Mouse (Mus musculus): Measurements from ENCODE around the gene Gm14180. TPM values are rescaled to one million over a fixed set of nuclear protein-coding genes. Genes with fewer than 3 reads are reported as not detected.
"Not testable (repeated sequence)": the region's sequence is repeated elsewhere in the genome, so short reads cannot be mapped to it uniquely, and the experiment has no call there.

Gene Gm14180
- polyA plus RNA-seq (2016; fragmentation: Nextera tagmentation; extraction: Ambion mirVana), result not detected in 2 replicates

DNA sequence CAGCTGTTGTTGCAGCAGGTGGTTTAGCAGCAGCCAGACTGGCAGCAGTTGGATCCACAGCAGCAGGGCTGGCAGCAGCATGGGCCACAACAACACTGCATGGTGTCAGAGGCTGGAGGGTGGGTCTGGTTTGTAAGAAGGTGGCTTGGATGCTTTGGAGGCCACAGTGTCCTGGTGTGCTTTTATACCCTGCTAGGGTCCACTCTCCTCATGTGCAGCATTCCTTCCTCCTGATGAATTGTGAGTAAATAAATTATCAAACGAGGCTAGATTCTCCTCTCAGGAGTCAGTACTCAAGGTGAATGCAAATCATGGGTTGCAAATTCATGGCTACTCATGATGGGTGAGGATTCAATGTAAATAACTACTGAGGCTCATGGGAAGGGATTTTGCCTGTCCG, at the start of gene Gm14180:
TSS of gene Gm14180 (minus strand) at position 101 of the 400 bp plus-strand sequence.
- Histone ChIP-seq H3K4me3 (replicated peaks) (no peak within 1 kb of the TSS), H3K9me3 (no peaks in the 10 kb centered on the region), H3K27me3 (no peaks in the 10 kb centered on the region), H3K27ac (no peak within 1 kb of the TSS), H3K4me2 (no peak within 1 kb of the TSS), H3K36me3 (replicated peaks) (no peaks in the 10 kb centered on the region), H3K9ac (no peak within 1 kb of the TSS), H3K4me1 (no peaks in the 10 kb centered on the region)
- no peak for ATAC-seq (ENCODE audit: low FRiP score)
- WGBS, result 69% methylated on average over 2 of the region's 2 CpGs

DNA sequence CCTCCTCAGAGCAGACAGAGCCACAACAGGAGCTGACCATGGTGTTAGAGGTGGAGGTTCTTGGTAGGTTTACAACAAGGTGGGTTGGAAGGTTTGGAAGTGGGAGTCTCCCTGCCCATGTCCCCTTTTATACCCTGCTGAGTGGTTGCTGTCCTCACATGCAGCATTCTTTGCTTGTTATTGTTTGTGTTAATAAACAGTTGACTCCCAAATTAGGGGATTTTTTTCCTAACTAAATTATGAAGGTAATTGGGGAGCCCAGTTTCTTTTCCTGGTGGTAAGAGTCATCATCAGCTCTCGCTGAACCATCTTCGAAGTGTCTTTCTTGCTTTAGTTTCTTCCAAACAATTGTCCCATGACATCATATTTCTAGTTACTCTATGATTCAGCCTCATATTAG, 46.5 kb upstream of the Gm14180 start, which contains the start of gene Krtap4-8:
TSS of gene Krtap4-8 (minus strand) at position 101 of the 400 bp plus-strand sequence.
- no peak for ATAC-seq (ENCODE audit: low FRiP score)
- peaks cover under 1% of the 10 kb centered on the region; the same call in 1 of the 2 replicates for H3K27me3 ChIP-seq
- H3K27ac ChIP-seq, result no peak within 1 kb of the TSS
- WGBS, result 96% methylated on average over 2 of the region's 2 CpGs
- no peak within 1 kb of the TSS for H3K4me2 ChIP-seq
- H3K4me3 ChIP-seq (replicated peaks), result no peak within 1 kb of the TSS
- no peaks in the 10 kb centered on the region for H3K9me3 ChIP-seq
- H3K9ac ChIP-seq, result no peak within 1 kb of the TSS
- H3K4me1 ChIP-seq, result peaks cover 4% of the 10 kb centered on the region; the same call in 1 of the 2 replicates
- no peaks in the 10 kb centered on the region for H3K36me3 ChIP-seq (replicated peaks)

DNA sequence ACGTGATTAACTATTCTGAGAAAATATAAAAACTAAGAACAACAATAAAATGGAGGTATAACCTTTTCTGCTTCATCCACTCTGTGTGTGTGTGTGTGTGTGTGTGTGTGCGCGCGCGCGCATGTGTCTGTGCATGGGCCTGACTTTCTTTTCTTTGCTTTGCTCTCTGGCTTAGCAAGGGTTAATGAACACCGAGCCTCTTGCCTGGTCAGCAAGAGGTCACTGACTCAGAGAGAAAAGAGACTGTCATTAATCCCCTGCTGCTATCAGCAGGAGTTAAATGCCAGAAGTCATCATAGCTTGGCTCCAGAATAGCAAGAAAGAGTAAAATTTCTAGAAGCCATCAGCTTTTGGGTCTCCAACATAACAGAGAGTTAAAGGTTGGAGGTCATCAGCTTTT, 44.3 kb upstream of the Gm14180 start:
- H3K27ac ChIP-seq, result no peak overlapping the region
- no peak overlapping the region for H3K4me3 ChIP-seq (replicated peaks)
- H3K4me1 ChIP-seq, result peaks cover 4% of the 10 kb centered on the region; the same call in 1 of the 2 replicates
- H3K9me3 ChIP-seq, result no peaks in the 10 kb centered on the region
- no peaks in the 10 kb centered on the region for H3K36me3 ChIP-seq (replicated peaks)
- H3K4me2 ChIP-seq, result no peak overlapping the region
- 41% methylated on average over 7 of the region's 7 CpGs for WGBS
- no peaks in the 10 kb centered on the region for H3K27me3 ChIP-seq
- no peak for ATAC-seq (ENCODE audit: low FRiP score)
- no peak overlapping the region for H3K9ac ChIP-seq

DNA sequence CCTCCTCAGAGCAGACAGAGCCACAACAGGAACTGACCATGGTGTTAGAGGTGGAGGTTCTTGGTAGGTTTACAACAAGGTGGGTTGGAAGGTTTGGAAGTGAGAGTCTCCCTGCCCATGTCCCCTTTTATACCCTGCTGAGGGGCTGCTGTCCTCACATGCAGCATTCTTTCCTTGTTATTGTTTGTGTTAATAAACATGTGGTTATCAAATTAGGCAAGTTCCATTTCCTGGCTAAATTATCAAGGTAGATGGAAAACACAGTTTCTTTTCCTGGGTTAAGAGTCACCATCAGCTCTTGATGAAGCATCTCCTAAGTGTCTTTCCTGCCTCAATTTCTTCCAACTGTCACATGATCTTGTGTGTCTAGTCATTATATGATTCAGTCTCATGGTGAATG, 38.7 kb upstream of the Gm14180 start, which contains the start of gene Gm11595:
TSS of gene Gm11595 (minus strand) at position 101 of the 400 bp plus-strand sequence.
- H3K27ac ChIP-seq; H3K9me3 ChIP-seq; H3K36me3 ChIP-seq (replicated peaks): not testable (repeated sequence)

DNA sequence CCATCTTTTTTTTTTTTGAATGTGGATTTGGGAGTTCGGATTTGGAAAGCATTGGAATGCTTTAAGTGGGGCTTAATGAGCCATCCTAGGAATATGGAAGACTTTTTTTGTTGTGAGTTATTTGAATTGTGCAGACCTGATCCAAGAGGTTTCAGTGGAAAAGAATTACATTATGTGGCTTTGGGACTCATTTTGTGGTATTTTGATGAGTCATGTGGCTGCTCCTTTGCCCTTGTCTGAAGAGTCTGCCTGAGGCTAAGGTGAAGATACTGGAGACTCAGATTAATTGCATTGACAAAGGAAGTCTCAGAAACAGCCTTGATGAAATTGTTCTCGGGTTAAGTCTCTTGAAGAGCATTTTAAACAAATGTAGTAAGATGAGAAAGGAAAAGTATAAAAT, 34.3 kb upstream of the Gm14180 start:
- H3K4me3 ChIP-seq (replicated peaks), result no peak overlapping the region
- no peaks in the 10 kb centered on the region for H3K27me3 ChIP-seq
- WGBS, result 69% methylated on average over 2 of the region's 2 CpGs
- no peak overlapping the region for H3K9ac ChIP-seq
- ATAC-seq (ENCODE audit: low FRiP score), result no peak
- H3K4me2 ChIP-seq, result no peak overlapping the region
- no peaks in the 10 kb centered on the region for H3K36me3 ChIP-seq (replicated peaks)
- H3K4me1 ChIP-seq, result no peaks in the 10 kb centered on the region
- H3K9me3 ChIP-seq, result no peaks in the 10 kb centered on the region
- no peak overlapping the region for H3K27ac ChIP-seq

More for the DNA sequence above, 38.7 kb upstream of the Gm14180 start, which contains the start of gene Gm11595:
- not testable (repeated sequence) for H3K4me3 ChIP-seq (replicated peaks); H3K4me2 ChIP-seq; H3K4me1 ChIP-seq; ATAC-seq (ENCODE audit: low FRiP score); H3K9ac ChIP-seq; H3K27me3 ChIP-seq

DNA sequence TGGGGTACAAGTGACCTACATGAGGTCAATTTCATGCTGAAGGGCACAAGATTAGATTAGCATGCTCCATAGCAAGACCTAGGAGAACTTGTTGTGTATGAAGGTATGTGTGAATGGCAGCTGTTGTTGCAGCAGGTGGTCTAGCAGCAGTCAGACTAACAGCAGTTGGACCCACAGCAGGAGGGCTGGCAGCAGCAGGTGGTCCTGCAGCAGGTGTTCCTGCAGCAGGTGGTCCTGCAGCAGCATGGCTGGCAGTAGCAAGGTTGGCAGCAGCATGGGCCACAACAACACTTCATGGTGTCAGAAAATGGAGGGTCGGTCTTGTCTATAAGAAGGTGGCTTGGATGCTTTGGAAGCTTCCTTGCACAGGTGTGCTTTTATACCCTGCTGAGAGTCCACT, 24.8 kb upstream of the Gm14180 start:
- H3K9me3 ChIP-seq, result no peaks in the 10 kb centered on the region
- no peak for ATAC-seq (ENCODE audit: low FRiP score)
- H3K36me3 ChIP-seq (replicated peaks), result no peaks in the 10 kb centered on the region
- H3K4me3 ChIP-seq (replicated peaks), result no peak overlapping the region
- no peak overlapping the region for H3K27ac ChIP-seq
- no peak overlapping the region for H3K4me2 ChIP-seq
- H3K4me1 ChIP-seq, result no peaks in the 10 kb centered on the region
- 85% methylated on average over 1 of the region's 1 CpGs for WGBS
- H3K27me3 ChIP-seq, result no peaks in the 10 kb centered on the region
- H3K9ac ChIP-seq, result no peak overlapping the region

DNA sequence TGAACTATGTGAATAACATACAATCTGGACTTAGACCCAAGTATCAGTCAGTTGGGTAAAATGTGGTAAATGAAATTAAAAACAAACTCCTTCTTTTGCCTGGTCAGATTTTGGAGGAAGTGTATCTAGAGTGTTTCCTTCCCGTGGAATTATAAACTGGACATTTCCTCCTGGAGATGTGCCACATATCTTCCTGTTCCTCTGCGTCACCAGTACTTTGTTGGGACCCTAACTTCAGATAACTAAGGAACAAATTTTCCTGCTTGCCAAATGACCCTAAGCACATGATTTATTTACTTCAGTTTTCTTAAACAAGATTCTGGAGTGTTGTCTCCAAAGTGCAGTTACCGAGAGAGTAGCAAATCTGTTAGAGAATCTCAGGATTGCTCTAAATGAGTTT, 9.9 kb upstream of the Gm14180 start:
- Histone ChIP-seq H3K27ac (no peak overlapping the region), H3K4me3 (replicated peaks) (no peak overlapping the region), H3K9ac (no peak overlapping the region), H3K27me3 (no peaks in the 10 kb centered on the region), H3K4me1 (no peaks in the 10 kb centered on the region), H3K9me3 (no peaks in the 10 kb centered on the region), H3K4me2 (no peak overlapping the region), H3K36me3 (replicated peaks) (no peaks in the 10 kb centered on the region)
- ATAC-seq (ENCODE audit: low FRiP score), result no peak
- 94% methylated on average over 3 of the region's 3 CpGs for WGBS

DNA sequence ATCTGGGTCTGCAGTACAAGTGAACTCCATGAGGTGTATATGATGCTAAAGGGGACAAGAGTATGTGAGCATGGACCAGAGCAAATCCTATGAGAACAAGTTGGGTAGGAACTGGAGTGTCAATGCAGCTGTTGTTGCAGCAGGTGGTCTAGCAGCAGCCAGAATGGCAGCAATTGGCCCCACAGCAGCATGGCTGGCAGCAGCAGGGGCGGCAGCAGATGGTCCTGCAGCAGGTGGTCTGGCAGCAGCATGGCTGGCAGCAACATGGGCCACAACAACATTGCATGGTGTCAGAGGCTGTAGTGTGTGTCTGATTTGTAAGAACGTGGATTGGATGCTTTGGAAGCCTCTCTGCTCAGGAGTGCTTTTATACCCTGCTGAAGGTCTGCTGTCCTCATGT, 10.0 kb downstream of the Gm14180 start:
- H3K36me3 ChIP-seq (replicated peaks), result no peaks in the 10 kb centered on the region
- no peaks in the 10 kb centered on the region for H3K9me3 ChIP-seq
- no peaks in the 10 kb centered on the region for H3K4me1 ChIP-seq
- ATAC-seq (ENCODE audit: low FRiP score), result no peak
- no peak overlapping the region for H3K4me2 ChIP-seq
- no peak overlapping the region for H3K9ac ChIP-seq
- no peaks in the 10 kb centered on the region for H3K27me3 ChIP-seq
- 79% methylated on average over 2 of the region's 2 CpGs for WGBS
- H3K27ac ChIP-seq, result no peak overlapping the region
- H3K4me3 ChIP-seq (replicated peaks), result no peak overlapping the region

DNA sequence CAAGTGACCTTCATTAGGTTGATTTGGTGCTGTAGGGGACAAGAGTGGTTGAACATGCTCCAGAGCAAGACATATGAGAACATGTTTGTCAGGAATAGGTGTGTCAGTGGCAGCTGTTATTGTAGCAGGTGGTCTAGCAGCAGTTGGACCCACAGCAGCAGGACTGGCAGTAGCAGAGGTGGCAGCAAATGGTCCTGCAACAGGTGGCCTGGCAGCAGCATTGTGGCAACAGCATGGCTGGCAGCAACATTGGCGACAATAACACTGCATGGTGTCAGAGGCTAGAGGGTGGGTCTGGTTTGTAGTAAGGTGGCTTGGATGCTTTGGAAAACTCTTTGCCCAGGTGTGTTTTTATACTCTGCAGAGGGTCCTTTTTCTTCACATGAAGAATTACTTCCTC, 15.3 kb downstream of the Gm14180 start:
- Histone ChIP-seq H3K4me2 (no peak overlapping the region), H3K9me3 (no peaks in the 10 kb centered on the region), H3K27ac (no peak overlapping the region), H3K4me1 (no peaks in the 10 kb centered on the region), H3K4me3 (replicated peaks) (no peak overlapping the region), H3K36me3 (replicated peaks) (no peaks in the 10 kb centered on the region), H3K9ac (no peak overlapping the region), H3K27me3 (no peaks in the 10 kb centered on the region)
- no peak for ATAC-seq (ENCODE audit: low FRiP score)
- 96% methylated on average over 1 of the region's 1 CpGs for WGBS

DNA sequence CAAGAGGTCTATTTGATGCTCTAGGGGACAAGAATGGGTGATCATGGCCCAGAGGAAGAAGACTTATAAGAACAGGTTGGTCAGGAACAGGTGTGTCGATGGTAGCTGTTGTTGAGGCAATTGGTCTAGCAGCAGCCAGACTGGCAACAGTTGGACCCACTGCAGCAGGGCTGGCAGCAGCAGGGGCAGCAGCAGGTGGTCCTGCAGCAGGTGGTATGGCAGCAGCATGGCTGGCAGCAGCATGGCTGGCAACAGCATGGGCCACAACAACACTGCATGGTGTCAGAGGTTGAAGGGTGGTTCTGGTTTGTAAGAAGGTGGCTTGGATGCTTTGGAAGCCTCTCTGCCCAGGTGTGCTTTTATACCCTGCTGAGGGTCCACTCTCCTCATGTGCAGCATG, 43.6 kb downstream of the Gm14180 start, which contains the start of gene Gm14190:
TSS of gene Gm14190 (minus strand) at position 278 of the 400 bp plus-strand sequence.
- Histone ChIP-seq H3K4me3 (replicated peaks) (no peak within 1 kb of the TSS), H3K9me3 (no peaks in the 10 kb centered on the region), H3K4me2 (no peak within 1 kb of the TSS), H3K27me3 (no peaks in the 10 kb centered on the region), H3K36me3 (replicated peaks) (no peaks in the 10 kb centered on the region), H3K4me1 (no peaks in the 10 kb centered on the region), H3K9ac (no peak within 1 kb of the TSS), H3K27ac (no peak within 1 kb of the TSS)
- no peak for ATAC-seq (ENCODE audit: low FRiP score)
- WGBS, result 86% methylated on average over 1 of the region's 1 CpGs

DNA sequence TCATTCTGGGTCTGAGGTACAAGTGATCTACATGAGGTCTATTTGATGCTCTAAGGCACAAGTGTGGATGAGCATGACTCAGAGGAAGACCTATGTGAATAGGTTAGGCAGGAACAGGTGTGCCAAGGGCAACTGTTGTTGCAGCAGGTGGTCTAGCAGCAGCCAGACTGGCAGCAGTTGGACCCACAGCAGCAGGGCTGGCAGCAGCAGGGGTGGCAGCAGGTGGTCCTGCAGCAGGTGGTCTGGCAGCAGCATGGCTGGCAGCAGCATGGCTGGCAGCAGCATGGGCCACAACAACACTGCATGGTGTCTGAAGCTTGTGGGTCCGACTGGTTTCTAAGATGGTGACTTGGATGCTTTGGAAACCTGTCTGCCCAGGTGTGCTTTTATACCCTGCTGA, 48.9 kb downstream of the Gm14180 start:
- WGBS, result 72% methylated on average over 1 of the region's 1 CpGs
- H3K4me2 ChIP-seq; H3K36me3 ChIP-seq (replicated peaks); H3K9me3 ChIP-seq; H3K27ac ChIP-seq; ATAC-seq (ENCODE audit: low FRiP score); H3K4me1 ChIP-seq; H3K27me3 ChIP-seq; H3K9ac ChIP-seq; H3K4me3 ChIP-seq (replicated peaks): not testable (repeated sequence)
